Mouse (Mus musculus): Measurements from ENCODE around the gene Krt27. TPM values are rescaled to one million over a fixed set of nuclear protein-coding genes. Genes with fewer than 3 reads are reported as not detected.

Krt27 gene
- polyA plus RNA-seq (2012; rRNA removed), result not detected in 2 replicates

DNA sequence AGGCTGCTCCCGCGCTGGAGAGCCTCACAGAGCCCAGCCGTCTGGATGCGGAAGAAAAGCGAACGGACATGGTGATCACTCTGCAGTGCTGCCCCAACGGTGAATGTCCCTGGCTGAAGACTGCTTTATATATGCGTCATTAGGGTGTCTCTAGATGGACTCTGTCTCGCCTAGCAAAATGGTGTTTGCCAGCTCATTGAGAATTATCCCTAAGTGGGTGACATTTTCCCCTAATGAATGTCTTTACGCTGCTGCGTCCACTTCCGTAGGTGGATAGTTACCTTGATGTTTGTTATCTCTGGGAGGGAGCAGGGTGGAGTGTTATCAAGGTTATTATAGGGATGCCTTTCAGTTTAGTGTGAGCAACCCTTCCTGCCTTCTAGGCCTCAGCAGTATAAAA lies at the start of gene Krt27:
Krt27 (minus strand) TSS at position 101 of the 400 bp plus-strand sequence.
- TF ChIP-seq CTCF (conservative IDR thresholded peaks at IDR 0.05; ENCODE audit: insufficient read depth, insufficient read length, low read depth, low read length) (no peak), POLR2A (IDR thresholded peaks at IDR 0.05; ENCODE audit: low read depth, low read length) (no peak)
- H3K4me1 ChIP-seq (ENCODE audit: control insufficient read depth, insufficient read depth, low read length), result no peaks in the 10 kb centered on the region
- H3K36me3 ChIP-seq (ENCODE audit: control insufficient read depth, insufficient read depth, low read length), result no peaks in the 10 kb centered on the region
- WGBS, result 77% methylated on average over 12 of the region's 12 CpGs
- H3K4me3 ChIP-seq (ENCODE audit: insufficient read depth, low read depth, low read length), result no peak within 1 kb of the TSS
- peaks cover 1% of the 10 kb centered on the region; the same call in 1 of the 2 replicates for H3K27me3 ChIP-seq (replicated peaks; ENCODE audit: control insufficient read depth, insufficient read depth, low read length)
- no peak for DNase-seq
- no peak within 1 kb of the TSS for H3K27ac ChIP-seq (ENCODE audit: insufficient read depth, low read depth, low read length)

- no peak for DNase-seq
- Histone ChIP-seq H3K4me3 (ENCODE audit: insufficient read depth, low read depth, low read length) (no peak overlapping the region), H3K27ac (ENCODE audit: insufficient read depth, low read depth, low read length) (no peak overlapping the region), H3K4me1 (ENCODE audit: control insufficient read depth, insufficient read depth, low read length) (no peaks in the 10 kb centered on the region), H3K27me3 (replicated peaks; ENCODE audit: control insufficient read depth, insufficient read depth, low read length) (no peaks in the 10 kb centered on the region), H3K36me3 (ENCODE audit: control insufficient read depth, insufficient read depth, low read length) (no peaks in the 10 kb centered on the region)
- no peak for TF ChIP-seq CTCF (conservative IDR thresholded peaks at IDR 0.05; ENCODE audit: insufficient read depth, insufficient read length, low read depth, low read length)
- no peak for TF ChIP-seq POLR2A (IDR thresholded peaks at IDR 0.05; ENCODE audit: low read depth, low read length)
- 80% methylated on average over 13 of the region's 13 CpGs for WGBS
Observed at GRCm38 (mm10) chr11:99399956-99400549, 49.1 kb upstream of the Krt27 start.

- no peak for DNase-seq
- Histone ChIP-seq H3K27me3 (replicated peaks; ENCODE audit: control insufficient read depth, insufficient read depth, low read length) (no peaks in the 10 kb centered on the region), H3K36me3 (ENCODE audit: control insufficient read depth, insufficient read depth, low read length) (no peaks in the 10 kb centered on the region), H3K4me1 (ENCODE audit: control insufficient read depth, insufficient read depth, low read length) (no peaks in the 10 kb centered on the region), H3K4me3 (ENCODE audit: insufficient read depth, low read depth, low read length) (no peak overlapping the region), H3K27ac (ENCODE audit: insufficient read depth, low read depth, low read length) (no peak overlapping the region)
- TF ChIP-seq POLR2A (IDR thresholded peaks at IDR 0.05; ENCODE audit: low read depth, low read length), result no peak
- TF ChIP-seq CTCF (conservative IDR thresholded peaks at IDR 0.05; ENCODE audit: insufficient read depth, insufficient read length, low read depth, low read length), result no peak
- 60% methylated on average over 8 of the region's 8 CpGs for WGBS
Observed at GRCm38 (mm10) chr11:99398832-99399231, 47.9 kb upstream of the Krt27 start.

DNA sequence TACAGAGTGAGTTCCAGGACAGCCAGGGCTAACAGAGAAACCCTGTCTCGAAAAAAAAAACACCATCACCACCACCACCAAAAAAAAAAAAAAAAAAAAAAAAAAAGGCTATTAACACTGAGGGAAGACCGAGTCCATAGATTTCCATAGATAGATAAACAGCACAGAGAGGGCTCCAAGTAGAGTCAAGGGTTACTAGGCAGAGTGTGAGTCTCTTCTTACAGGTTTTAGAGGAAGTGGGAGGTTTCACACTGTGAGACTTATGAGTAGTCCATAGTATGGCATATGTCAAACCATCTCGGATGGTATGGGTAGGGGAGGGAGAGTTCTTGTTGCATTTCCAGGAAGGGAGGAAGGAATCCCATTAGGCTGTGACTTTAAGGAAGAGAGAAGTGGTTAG lies 47.2 kb upstream of the Krt27 start:
- no peak overlapping the region for H3K4me3 ChIP-seq (ENCODE audit: insufficient read depth, low read depth, low read length)
- H3K27me3 ChIP-seq (replicated peaks; ENCODE audit: control insufficient read depth, insufficient read depth, low read length), result no peaks in the 10 kb centered on the region
- no peaks in the 10 kb centered on the region for H3K36me3 ChIP-seq (ENCODE audit: control insufficient read depth, insufficient read depth, low read length)
- TF ChIP-seq CTCF (conservative IDR thresholded peaks at IDR 0.05; ENCODE audit: insufficient read depth, insufficient read length, low read depth, low read length), result no peak
- no peak for TF ChIP-seq POLR2A (IDR thresholded peaks at IDR 0.05; ENCODE audit: low read depth, low read length)
- no peak overlapping the region for H3K27ac ChIP-seq (ENCODE audit: insufficient read depth, low read depth, low read length)
- DNase-seq, result no peak
- WGBS, result 61% methylated on average over 3 of the region's 3 CpGs
- no peaks in the 10 kb centered on the region for H3K4me1 ChIP-seq (ENCODE audit: control insufficient read depth, insufficient read depth, low read length)

DNA sequence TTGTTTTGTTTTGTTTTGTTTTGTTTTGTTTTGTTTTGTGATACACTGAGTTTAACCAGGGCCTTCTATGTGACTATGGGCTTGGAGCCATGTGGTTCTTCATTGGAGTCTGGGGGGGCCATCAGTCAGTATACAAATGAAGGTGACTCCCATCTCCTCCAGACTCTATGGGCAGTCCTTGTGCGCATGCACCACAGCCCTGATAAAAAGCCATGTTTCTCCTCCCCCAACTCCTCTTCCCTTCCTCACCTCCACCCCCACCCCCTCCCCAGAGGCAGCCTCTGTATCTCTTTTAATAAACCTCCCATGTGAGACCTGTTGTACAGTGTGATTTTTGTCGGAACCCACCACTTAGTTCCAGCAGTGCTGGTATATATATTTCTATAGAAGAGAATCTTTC lies 45.8 kb upstream of the Krt27 start:
- 78% methylated on average over 2 of the region's 2 CpGs for WGBS

DNA sequence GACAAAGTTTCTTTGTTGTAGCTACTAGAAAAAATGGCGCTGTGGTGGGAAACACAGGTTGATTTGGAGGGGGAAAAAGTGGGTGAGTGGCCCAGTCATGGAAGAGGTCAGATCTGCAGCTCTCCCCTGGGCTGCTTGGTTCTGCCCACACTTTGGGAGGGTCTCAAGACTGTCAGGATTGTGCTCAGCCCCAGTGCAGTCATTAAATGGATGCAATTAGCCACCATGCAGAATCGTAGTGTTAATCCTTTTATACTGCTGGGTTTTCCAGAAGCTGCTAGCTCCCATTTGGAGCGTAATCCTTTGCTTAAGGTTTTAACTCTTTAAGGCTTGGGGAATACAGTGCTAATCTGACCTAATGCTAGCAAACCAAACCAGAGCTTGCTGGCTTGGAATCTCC lies 45.1 kb upstream of the Krt27 start:
- H3K4me1 ChIP-seq (ENCODE audit: control insufficient read depth, insufficient read depth, low read length), result no peaks in the 10 kb centered on the region
- TF ChIP-seq CTCF (conservative IDR thresholded peaks at IDR 0.05; ENCODE audit: insufficient read depth, insufficient read length, low read depth, low read length), result no peak
- TF ChIP-seq POLR2A (IDR thresholded peaks at IDR 0.05; ENCODE audit: low read depth, low read length), result no peak
- H3K27ac ChIP-seq (ENCODE audit: insufficient read depth, low read depth, low read length), result no peak overlapping the region
- WGBS, result 42% methylated on average over 3 of the region's 3 CpGs
- H3K4me3 ChIP-seq (ENCODE audit: insufficient read depth, low read depth, low read length), result no peak overlapping the region
- H3K36me3 ChIP-seq (ENCODE audit: control insufficient read depth, insufficient read depth, low read length), result no peaks in the 10 kb centered on the region
- no peak for DNase-seq
- no peaks in the 10 kb centered on the region for H3K27me3 ChIP-seq (replicated peaks; ENCODE audit: control insufficient read depth, insufficient read depth, low read length)

More for the DNA sequence above, 45.8 kb upstream of the Krt27 start:
- Histone ChIP-seq H3K4me3 (ENCODE audit: insufficient read depth, low read depth, low read length) (no peak overlapping the region), H3K36me3 (ENCODE audit: control insufficient read depth, insufficient read depth, low read length) (no peaks in the 10 kb centered on the region), H3K4me1 (ENCODE audit: control insufficient read depth, insufficient read depth, low read length) (no peaks in the 10 kb centered on the region), H3K27me3 (replicated peaks; ENCODE audit: control insufficient read depth, insufficient read depth, low read length) (no peaks in the 10 kb centered on the region), H3K27ac (ENCODE audit: insufficient read depth, low read depth, low read length) (no peak overlapping the region)
- no peak for DNase-seq
- no peak for TF ChIP-seq CTCF (conservative IDR thresholded peaks at IDR 0.05; ENCODE audit: insufficient read depth, insufficient read length, low read depth, low read length)
- no peak for TF ChIP-seq POLR2A (IDR thresholded peaks at IDR 0.05; ENCODE audit: low read depth, low read length)

- no peaks in the 10 kb centered on the region for H3K36me3 ChIP-seq (ENCODE audit: control insufficient read depth, insufficient read depth, low read length)
- WGBS, result 77% methylated on average over 10 of the region's 10 CpGs
- TF ChIP-seq POLR2A (IDR thresholded peaks at IDR 0.05; ENCODE audit: low read depth, low read length) (no peak), CTCF (conservative IDR thresholded peaks at IDR 0.05; ENCODE audit: insufficient read depth, insufficient read length, low read depth, low read length) (no peak)
Observed at GRCm38 (mm10) chr11:99392492-99392891, 41.6 kb upstream of the Krt27 start.

More at GRCm38 (mm10) chr11:99392492-99392891, 41.6 kb upstream of the Krt27 start:
- H3K4me3 ChIP-seq (ENCODE audit: insufficient read depth, low read depth, low read length), result no peak overlapping the region
- no peak overlapping the region for H3K27ac ChIP-seq (ENCODE audit: insufficient read depth, low read depth, low read length)
- no peaks in the 10 kb centered on the region for H3K4me1 ChIP-seq (ENCODE audit: control insufficient read depth, insufficient read depth, low read length)
- H3K27me3 ChIP-seq (replicated peaks; ENCODE audit: control insufficient read depth, insufficient read depth, low read length), result no peaks in the 10 kb centered on the region
- no peak for DNase-seq
